Mouse (Mus musculus): ENCODE results near the gene Bub1. TPM values are rescaled to one million over a fixed set of nuclear protein-coding genes. Genes with fewer than 3 reads are reported as not detected.

Bub1 gene
- total and polyA plus RNA-seq, 3 experiments: 9.6 to 127 (median 119) TPM

GRCm38 (mm10) chr2:127846008-127846407 lies 14.3 kb upstream of the Bub1 start:
- Histone ChIP-seq H3K4me3 (ENCODE audit: low read depth, low read length) (no peak overlapping the region), H3K4me1 (ENCODE audit: insufficient read depth, low read depth, low read length) (no peaks in the 10 kb centered on the region; the same call in 1 of the 2 replicates), H3K9me3 (replicated peaks) (no peaks in the 10 kb centered on the region), H3K36me3 (replicated peaks) (no peaks in the 10 kb centered on the region), H3K27me3 (ENCODE audit: insufficient read depth, low read length) (peaks cover 17% of the 10 kb centered on the region)
- DNase-seq (ENCODE audit: low spot score) (no peak), ATAC-seq (ENCODE audit: extremely low read depth, insufficient number of reproducible peaks, low FRiP score, poor library complexity, severe bottlenecking) (no peak)
- TF ChIP-seq GATA2 (IDR thresholded peaks at IDR 0.05; ENCODE audit: borderline replicate concordance, low read depth, low read length): no peak
- no peak for TF ChIP-seq POLR2AphosphoS5 (IDR thresholded peaks at IDR 0.05; ENCODE audit: insufficient replicate concordance, low read depth, low read length)
- no peak for TF ChIP-seq CTCF (IDR thresholded peaks at IDR 0.05; ENCODE audit: low read depth, low read length)
- TF ChIP-seq TAL1 (conservative IDR thresholded peaks at IDR 0.05; ENCODE audit: low read depth, low read length): no peak
- TF ChIP-seq GATA1 (IDR thresholded peaks at IDR 0.05; ENCODE audit: borderline replicate concordance, low read length): no peak

- ATAC-seq (ENCODE audit: extremely low read depth, insufficient number of reproducible peaks, low FRiP score, poor library complexity, severe bottlenecking): no peak
- H3K4me1 ChIP-seq (ENCODE audit: insufficient read depth, low read depth, low read length): no peaks in the 10 kb centered on the region; the same call in 1 of the 2 replicates
These were observed 13.8 kb upstream of the Bub1 start for GRCm38 (mm10) chr2:127845346-127845982.

GRCm38 (mm10) chr2:127842421-127842820 lies 10.8 kb upstream of the Bub1 start:
- Histone ChIP-seq H3K27me3 (ENCODE audit: insufficient read depth, low read length) (peaks cover 46% of the 10 kb centered on the region), H3K9me3 (replicated peaks) (no peaks in the 10 kb centered on the region)
- no peak for ATAC-seq (ENCODE audit: extremely low read depth, insufficient number of reproducible peaks, low FRiP score, poor library complexity, severe bottlenecking)

More at GRCm38 (mm10) chr2:127845346-127845982, 13.8 kb upstream of the Bub1 start:
- H3K27me3 ChIP-seq (ENCODE audit: insufficient read depth, low read length): peaks cover 23% of the 10 kb centered on the region
- no peak for DNase-seq (ENCODE audit: low spot score)
- no peak for TF ChIP-seq POLR2AphosphoS5 (IDR thresholded peaks at IDR 0.05; ENCODE audit: insufficient replicate concordance, low read depth, low read length)
- no peak for TF ChIP-seq GATA2 (IDR thresholded peaks at IDR 0.05; ENCODE audit: borderline replicate concordance, low read depth, low read length)
- no peak for TF ChIP-seq TAL1 (conservative IDR thresholded peaks at IDR 0.05; ENCODE audit: low read depth, low read length)
- no peak for TF ChIP-seq CTCF (IDR thresholded peaks at IDR 0.05; ENCODE audit: low read depth, low read length)
- no peak for TF ChIP-seq GATA1 (IDR thresholded peaks at IDR 0.05; ENCODE audit: borderline replicate concordance, low read length)
- no peak overlapping the region for H3K4me3 ChIP-seq (ENCODE audit: low read depth, low read length)
- H3K9me3 ChIP-seq (replicated peaks): no peaks in the 10 kb centered on the region
- H3K36me3 ChIP-seq (replicated peaks): no peaks in the 10 kb centered on the region

GRCm38 (mm10) chr2:127841402-127841801 lies 9.7 kb upstream of the Bub1 start:
- TF ChIP-seq POLR2AphosphoS5 (IDR thresholded peaks at IDR 0.05; ENCODE audit: insufficient replicate concordance, low read depth, low read length): no peak
- no peak for TF ChIP-seq GATA2 (IDR thresholded peaks at IDR 0.05; ENCODE audit: borderline replicate concordance, low read depth, low read length)
- TF ChIP-seq TAL1 (conservative IDR thresholded peaks at IDR 0.05; ENCODE audit: low read depth, low read length): no peak
- TF ChIP-seq GATA1 (IDR thresholded peaks at IDR 0.05; ENCODE audit: borderline replicate concordance, low read length): no peak
- no peak for ATAC-seq (ENCODE audit: extremely low read depth, insufficient number of reproducible peaks, low FRiP score, poor library complexity, severe bottlenecking)
- no peaks in the 10 kb centered on the region; the same call in 1 of the 2 replicates for H3K4me1 ChIP-seq (ENCODE audit: insufficient read depth, low read depth, low read length)
- no peak overlapping the region for H3K4me3 ChIP-seq (ENCODE audit: low read depth, low read length)
- no peaks in the 10 kb centered on the region for H3K36me3 ChIP-seq (replicated peaks)
- DNase-seq (ENCODE audit: low spot score): no peak
- H3K27me3 ChIP-seq (ENCODE audit: insufficient read depth, low read length): peaks cover 50% of the 10 kb centered on the region
- no peaks in the 10 kb centered on the region for H3K9me3 ChIP-seq (replicated peaks)

More at GRCm38 (mm10) chr2:127842421-127842820, 10.8 kb upstream of the Bub1 start:
- H3K4me1 ChIP-seq (ENCODE audit: insufficient read depth, low read depth, low read length): no peaks in the 10 kb centered on the region; the same call in 1 of the 2 replicates
- no peak for TF ChIP-seq CTCF (IDR thresholded peaks at IDR 0.05; ENCODE audit: low read depth, low read length)
- TF ChIP-seq TAL1 (conservative IDR thresholded peaks at IDR 0.05; ENCODE audit: low read depth, low read length): no peak
- no peak for TF ChIP-seq GATA1 (IDR thresholded peaks at IDR 0.05; ENCODE audit: borderline replicate concordance, low read length)
- no peak for TF ChIP-seq POLR2AphosphoS5 (IDR thresholded peaks at IDR 0.05; ENCODE audit: insufficient replicate concordance, low read depth, low read length)
- TF ChIP-seq GATA2 (IDR thresholded peaks at IDR 0.05; ENCODE audit: borderline replicate concordance, low read depth, low read length): no peak
- no peak overlapping the region for H3K4me3 ChIP-seq (ENCODE audit: low read depth, low read length)
- H3K36me3 ChIP-seq (replicated peaks): no peaks in the 10 kb centered on the region
- no peak for DNase-seq (ENCODE audit: low spot score)

GRCm38 (mm10) chr2:127839425-127839824 lies 7.8 kb upstream of the Bub1 start:
- Histone ChIP-seq H3K4me3 (ENCODE audit: low read depth, low read length) (no peak overlapping the region), H3K27me3 (ENCODE audit: insufficient read depth, low read length) (peaks cover 58% of the 10 kb centered on the region), H3K9me3 (replicated peaks) (no peaks in the 10 kb centered on the region), H3K4me1 (ENCODE audit: insufficient read depth, low read depth, low read length) (no peaks in the 10 kb centered on the region; the same call in 1 of the 2 replicates), H3K36me3 (replicated peaks) (no peaks in the 10 kb centered on the region)
- no peak for ATAC-seq (ENCODE audit: extremely low read depth, insufficient number of reproducible peaks, low FRiP score, poor library complexity, severe bottlenecking)
- TF ChIP-seq TAL1 (conservative IDR thresholded peaks at IDR 0.05; ENCODE audit: low read depth, low read length) (no peak), CTCF (IDR thresholded peaks at IDR 0.05; ENCODE audit: low read depth, low read length) (no peak), GATA2 (IDR thresholded peaks at IDR 0.05; ENCODE audit: borderline replicate concordance, low read depth, low read length) (no peak), POLR2AphosphoS5 (IDR thresholded peaks at IDR 0.05; ENCODE audit: insufficient replicate concordance, low read depth, low read length) (no peak), GATA1 (IDR thresholded peaks at IDR 0.05; ENCODE audit: borderline replicate concordance, low read length) (no peak)
- no peak for DNase-seq (ENCODE audit: low spot score)

GRCm38 (mm10) chr2:127838576-127838975 lies 6.9 kb upstream of the Bub1 start, which contains the start of gene Acoxl:
TSS of gene Acoxl (plus strand) at chr2:127838876.
- H3K4me3 ChIP-seq (ENCODE audit: low read depth, low read length): no peak within 1 kb of the TSS
- H3K9me3 ChIP-seq (replicated peaks): no peaks in the 10 kb centered on the region
- no peak for DNase-seq (ENCODE audit: low spot score)
- H3K27me3 ChIP-seq (ENCODE audit: insufficient read depth, low read length): peaks cover 63% of the 10 kb centered on the region
- no peak for TF ChIP-seq GATA1 (IDR thresholded peaks at IDR 0.05; ENCODE audit: borderline replicate concordance, low read length)
- no peak for TF ChIP-seq CTCF (IDR thresholded peaks at IDR 0.05; ENCODE audit: low read depth, low read length)
- no peak for TF ChIP-seq POLR2AphosphoS5 (IDR thresholded peaks at IDR 0.05; ENCODE audit: insufficient replicate concordance, low read depth, low read length)
- no peak for TF ChIP-seq TAL1 (conservative IDR thresholded peaks at IDR 0.05; ENCODE audit: low read depth, low read length)
- no peak for TF ChIP-seq GATA2 (IDR thresholded peaks at IDR 0.05; ENCODE audit: borderline replicate concordance, low read depth, low read length)
- no peaks in the 10 kb centered on the region for H3K36me3 ChIP-seq (replicated peaks)
- no peak for ATAC-seq (ENCODE audit: extremely low read depth, insufficient number of reproducible peaks, low FRiP score, poor library complexity, severe bottlenecking)
- no peaks in the 10 kb centered on the region for H3K4me1 ChIP-seq (ENCODE audit: insufficient read depth, low read depth, low read length)

Measured in G1E (cell line).